ENCODE assay signal across 22 mouse cellular contexts in the genomic region with DNA sequence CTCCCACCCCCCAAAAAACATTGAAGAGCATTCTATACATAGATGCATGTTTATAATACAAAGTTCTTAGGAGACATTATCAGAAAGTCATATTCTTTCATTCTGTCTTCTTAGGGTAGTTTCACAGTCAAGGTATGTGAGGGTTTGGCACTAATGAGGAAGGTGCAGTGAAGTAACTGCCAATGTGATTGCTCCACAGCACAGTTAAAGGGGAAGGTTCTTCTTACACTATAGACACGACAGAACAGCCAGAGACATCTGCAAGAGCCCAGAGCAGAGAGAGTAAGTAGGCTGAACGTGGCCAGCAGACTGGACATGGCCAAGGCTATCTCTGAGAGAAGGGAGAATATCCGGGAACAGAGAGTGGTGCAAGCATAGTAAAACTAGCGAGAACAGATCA.
"Had no signal": no experiment of that assay in that cellular context is flagged by ENCODE, and none has a peak within 500 bp of the region (broad histone marks: within the 10 kb centered on the region; RNA-seq: fewer than 3 reads in every experiment).

No protein-coding gene starts in this region.

- H3K4me3 ChIP-seq: liver, embryonic 15.5 days; lung, embryonic 15.5 days; megakaryocyte, embryonic 14.5 days; midbrain, embryonic 13.5 days; midbrain, embryonic 15.5 days; neural tube, embryonic 13.5 days; neural tube, embryonic 15.5 days had no signal

- H3K4me2 ChIP-seq: liver, embryonic 15.5 days; lung, embryonic 15.5 days; midbrain, embryonic 11.5 days; midbrain, embryonic 13.5 days; midbrain, embryonic 15.5 days; neural tube, embryonic 13.5 days; neural tube, embryonic 15.5 days had no signal

- H3K9me3 ChIP-seq: lung, embryonic 15.5 days; midbrain, embryonic 13.5 days; midbrain, embryonic 15.5 days; neural tube, embryonic 13.5 days; neural tube, embryonic 15.5 days had no signal

- ATAC-seq: liver, postnatal 0 days; lung, postnatal 0 days; midbrain, embryonic 13.5 days; midbrain, embryonic 15.5 days had no signal

- DNase-seq: liver, postnatal 0 days; lung, adult 2 months; lung, postnatal 14 days; lung, postnatal 36 days; retina, postnatal 1 day; right cerebral cortex, adult 18-20 months; right cerebral cortex, postnatal 25 days; right cerebral cortex, postnatal 4 days; spleen, adult 18-20 months; thymus, adult 18-20 months; thymus, postnatal 14 days; thymus, postnatal 36 days had no signal

- H3K27me3 ChIP-seq: liver, embryonic 15.5 days; lung, embryonic 15.5 days; midbrain, embryonic 13.5 days; midbrain, embryonic 15.5 days; neural tube, embryonic 13.5 days; neural tube, embryonic 15.5 days had no signal

- H3K27ac ChIP-seq: liver, embryonic 15.5 days; lung, embryonic 15.5 days; macrophage; midbrain, embryonic 13.5 days; midbrain, embryonic 15.5 days; neural tube, embryonic 13.5 days; neural tube, embryonic 15.5 days had no signal

- H3K4me1 ChIP-seq: liver, embryonic 15.5 days; lung, embryonic 15.5 days; neural tube, embryonic 13.5 days; neural tube, embryonic 15.5 days had no signal

- H3K9ac ChIP-seq: liver, embryonic 15.5 days; liver, postnatal 0 days; lung, embryonic 15.5 days; midbrain, embryonic 13.5 days; midbrain, embryonic 15.5 days; neural tube, embryonic 13.5 days; neural tube, embryonic 15.5 days had no signal

- H3K36me3 ChIP-seq: liver, embryonic 15.5 days; lung, embryonic 15.5 days; midbrain, embryonic 13.5 days; midbrain, embryonic 15.5 days; neural tube, embryonic 13.5 days; neural tube, embryonic 15.5 days had no signal
